Mouse (Mus musculus) limb, embryonic 13.5 days (tissue): Measurements from ENCODE around the gene Ccdc28b. TPM values are rescaled to one million over a fixed set of nuclear protein-coding genes. Genes with fewer than 3 reads are reported as not detected.

Experiments
- ATAC-seq: fragments of 200-750 bp; cut with Nextera tagmentation; 2 replicates; pipeline ENCODE4 v1.8.0; 2017; ENCODE audit warnings: low read depth, moderate number of reproducible peaks, moderate TSS enrichment; ENCODE audit not compliant: low FRiP score
- H3K27ac ChIP-seq: fragments of 300-500 bp; sonication (generic); 2 replicates; pipeline ENCODE4 v1.5.1; 2015; ENCODE audit warnings: inconsistent platforms, mild to moderate bottlenecking, moderate library complexity
- H3K27me3 ChIP-seq: fragments of 300-500 bp; sonication (generic); 2 replicates; pipeline ENCODE4 v1.6.1; 2015; ENCODE audit warnings: mild to moderate bottlenecking, inconsistent platforms
- H3K36me3 ChIP-seq: fragments of 300-500 bp; sonication (generic); 2 replicates; pipeline ENCODE4 v1.6.1; 2015; ENCODE audit warnings: inconsistent platforms, mild to moderate bottlenecking, moderate library complexity
- H3K4me1 ChIP-seq: fragments of 300-500 bp; sonication (generic); 2 replicates; pipeline ENCODE4 v1.6.1; 2015; ENCODE audit warnings: inconsistent platforms
- H3K4me2 ChIP-seq: fragments of 300-500 bp; sonication (generic); replicated peaks from 2 replicates; pipeline ENCODE4 v1.6.1; 2015; ENCODE audit warnings: inconsistent platforms, mild to moderate bottlenecking, moderate library complexity
- H3K4me3 ChIP-seq: fragments of 300-500 bp; sonication (generic); 2 replicates; pipeline ENCODE4 v1.5.1; 2015; ENCODE audit warnings: moderate library complexity, mild to moderate bottlenecking, inconsistent platforms
- H3K9ac ChIP-seq: fragments of 300-500 bp; sonication (generic); 2 replicates; pipeline ENCODE4 v1.6.1; 2015; ENCODE audit warnings: mild to moderate bottlenecking, inconsistent platforms
- H3K9me3 ChIP-seq: fragments of 300-500 bp; sonication (generic); 2 replicates; pipeline ENCODE4 v1.6.1; 2016; ENCODE audit warnings: inconsistent platforms
- whole genome bisulfite sequencing: fragments of 180-500 bp; shearing (Covaris S2); methylation state at CpG from one replicate; pipeline ENCODE4 v1.1.7; 2015; 5-methylcytosine and 5-hydroxymethylcytosine counted together
- polyA plus RNA-seq: library from polyadenylated mRNA; unstranded; fragments of >200 nt; fragmentation: Nextera tagmentation; extraction: Ambion mirVana; gene quantifications from 2 replicates; pipeline ENCODE4 v1.2.1, GENCODE M21; 2015

Ccdc28b gene
- polyA plus RNA-seq, 1 experiment from 2014 or later: 51.7 TPM

DNA sequence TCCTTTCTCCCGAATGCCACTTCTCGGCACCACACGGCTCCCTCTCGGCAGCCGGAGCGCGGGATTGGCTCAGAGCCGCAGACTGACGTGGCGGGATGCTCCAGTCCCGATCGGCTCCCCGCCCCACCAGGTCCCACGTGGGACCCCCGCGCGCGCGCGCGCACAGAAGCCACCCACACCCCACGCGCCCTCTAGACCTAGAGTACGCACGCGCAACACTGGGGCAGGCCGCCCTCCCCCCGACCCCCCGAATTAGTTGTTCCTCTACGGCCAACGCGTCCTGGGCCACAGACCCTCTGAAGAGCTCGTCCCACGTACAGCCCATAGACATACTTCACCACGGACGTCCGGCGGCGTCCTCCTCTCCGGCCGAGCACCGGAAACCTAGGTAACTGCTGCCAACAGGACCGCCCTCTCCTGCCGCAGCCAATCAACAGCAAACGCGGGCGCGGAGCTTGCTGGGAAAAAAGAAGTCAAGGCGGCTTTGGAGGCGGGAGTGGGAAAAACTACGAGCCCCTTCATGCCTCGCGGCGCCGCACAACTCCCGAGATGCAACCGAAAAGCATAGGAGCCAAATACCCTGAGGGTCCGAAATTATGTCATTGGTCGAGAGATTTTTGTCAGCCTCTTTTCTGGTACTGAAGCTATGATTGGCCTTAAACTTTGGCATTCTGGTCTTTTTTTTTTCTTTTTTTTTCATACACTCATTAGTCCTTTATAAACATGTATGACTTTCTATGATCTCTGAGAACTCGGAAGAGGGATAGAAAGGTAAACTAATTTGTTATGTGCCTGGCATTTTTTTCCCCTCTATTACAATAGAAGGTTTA, 17.1 kb upstream of the Ccdc28b start, which contains the start of gene Txlna:
Gene Txlna (minus strand): TSS at position 428 of the 830 bp plus-strand sequence.
- no peaks in the 10 kb centered on the region for H3K27me3 ChIP-seq
- H3K4me2 ChIP-seq: peak within 1 kb of the TSS; percentile 95
- under 1% methylated on average over 59 of the region's 60 CpGs for WGBS
- H3K9me3 ChIP-seq: no peaks in the 10 kb centered on the region
- H3K4me3 ChIP-seq: peak within 1 kb of the TSS; percentile 71
- peaks cover 55% of the 10 kb centered on the region for H3K36me3 ChIP-seq
- peak; percentile 95 for ATAC-seq
- H3K4me1 ChIP-seq: peaks cover 33% of the 10 kb centered on the region
- H3K9ac ChIP-seq: peak within 1 kb of the TSS; percentile 87
- peak within 1 kb of the TSS; percentile 90 for H3K27ac ChIP-seq

- Histone ChIP-seq H3K9me3 (no peaks in the 10 kb centered on the region), H3K36me3 (peaks cover 55% of the 10 kb centered on the region), H3K27ac (peak overlapping the region; percentile 90), H3K4me3 (peak overlapping the region; percentile 71), H3K9ac (peak overlapping the region; percentile 87), H3K27me3 (no peaks in the 10 kb centered on the region), H3K4me1 (peaks cover 33% of the 10 kb centered on the region), H3K4me2 (peak overlapping the region; percentile 95)
- no peak for ATAC-seq
- 5% methylated on average over 17 of the region's 17 CpGs for WGBS
Observed at GRCm38 (mm10) chr4:129640101-129640637, 16.4 kb upstream of the Ccdc28b start.

DNA sequence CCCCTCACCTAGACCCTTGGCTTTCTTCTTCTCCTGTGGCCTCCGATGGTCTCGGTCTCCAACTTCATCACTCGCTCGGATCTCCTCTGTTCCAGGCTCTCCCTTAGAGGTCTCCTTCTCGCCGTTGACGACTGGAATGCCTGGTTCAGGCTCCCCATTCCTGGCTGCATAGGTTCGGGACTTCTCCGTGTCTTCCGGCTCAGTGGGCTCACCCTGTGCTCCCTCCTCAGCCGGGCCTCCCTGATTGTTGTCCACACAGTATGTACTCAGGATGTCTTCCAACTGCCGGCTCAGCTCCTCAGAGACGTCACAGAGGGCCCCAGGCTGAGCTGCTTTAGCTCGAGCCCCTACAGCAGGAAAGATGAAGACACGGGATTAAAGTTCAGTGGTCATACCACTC, 15.5 kb upstream of the Ccdc28b start:
- Histone ChIP-seq H3K9ac (peak overlapping the region; percentile 87), H3K36me3 (peaks cover 55% of the 10 kb centered on the region)

GRCm38 (mm10) chr4:129633852-129634251, 10.1 kb upstream of the Ccdc28b start:
- 94% methylated on average over 6 of the region's 6 CpGs for WGBS
- Histone ChIP-seq H3K27ac (no peak overlapping the region), H3K4me3 (no peak overlapping the region), H3K9ac (no peak overlapping the region), H3K36me3 (peaks cover 97% of the 10 kb centered on the region), H3K4me1 (peaks cover 15% of the 10 kb centered on the region), H3K9me3 (no peaks in the 10 kb centered on the region), H3K4me2 (no peak overlapping the region), H3K27me3 (no peaks in the 10 kb centered on the region)
- no peak for ATAC-seq

More for the DNA sequence above, 15.5 kb upstream of the Ccdc28b start:
- H3K27me3 ChIP-seq: no peaks in the 10 kb centered on the region
- WGBS: 89% methylated on average over 15 of the region's 15 CpGs
- H3K4me1 ChIP-seq: peaks cover 33% of the 10 kb centered on the region
- peak overlapping the region; percentile 71 for H3K4me3 ChIP-seq
- ATAC-seq: no peak
- peak overlapping the region; percentile 95 for H3K4me2 ChIP-seq
- no peaks in the 10 kb centered on the region for H3K9me3 ChIP-seq
- H3K27ac ChIP-seq: no peak overlapping the region

GRCm38 (mm10) chr4:129631867-129632266, 8.1 kb upstream of the Ccdc28b start:
- H3K27me3 ChIP-seq: no peaks in the 10 kb centered on the region
- no peak overlapping the region for H3K4me3 ChIP-seq
- no peak overlapping the region for H3K27ac ChIP-seq
- no peaks in the 10 kb centered on the region for H3K9me3 ChIP-seq
- 87% methylated on average over 12 of the region's 12 CpGs for WGBS
- no peak overlapping the region for H3K9ac ChIP-seq
- H3K36me3 ChIP-seq: peaks cover 99% of the 10 kb centered on the region
- no peaks in the 10 kb centered on the region for H3K4me1 ChIP-seq
- no peak overlapping the region for H3K4me2 ChIP-seq
- no peak for ATAC-seq

DNA sequence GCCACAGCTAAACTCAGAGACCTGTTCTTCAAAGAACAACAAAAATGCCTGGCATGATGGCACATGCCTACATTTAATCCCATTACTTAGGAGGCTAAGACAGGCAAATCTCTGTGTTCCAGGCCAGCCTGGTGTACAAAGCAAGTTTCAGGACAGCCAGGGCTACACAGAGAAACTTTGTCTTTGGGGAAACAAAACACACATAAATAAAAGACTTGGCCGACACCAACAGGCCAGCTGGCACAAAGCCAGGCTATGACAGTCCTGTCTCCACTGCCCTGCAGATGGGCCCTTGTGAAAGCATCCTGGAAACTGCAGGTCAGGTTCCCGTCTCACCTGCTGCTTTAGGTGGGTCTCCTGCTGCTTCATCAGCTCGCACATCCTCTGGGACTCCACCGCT, 7.2 kb upstream of the Ccdc28b start:
- Histone ChIP-seq H3K4me1 (0 out of 2 replicates have a peak, but pooled peaks cover 1% of the 10 kb centered on the region), H3K4me3 (no peak overlapping the region), H3K4me2 (no peak overlapping the region), H3K9me3 (no peaks in the 10 kb centered on the region), H3K27me3 (no peaks in the 10 kb centered on the region), H3K36me3 (peaks cover 99% of the 10 kb centered on the region), H3K27ac (no peak overlapping the region), H3K9ac (no peak overlapping the region)
- 80% methylated on average over 4 of the region's 4 CpGs for WGBS
- no peak for ATAC-seq

GRCm38 (mm10) chr4:129626035-129626434, 2.3 kb upstream of the Ccdc28b start:
- no peaks in the 10 kb centered on the region for H3K9me3 ChIP-seq
- ATAC-seq: no peak
- no peak overlapping the region for H3K4me2 ChIP-seq
- H3K4me3 ChIP-seq: no peak overlapping the region
- no peaks in the 10 kb centered on the region for H3K27me3 ChIP-seq
- no peak overlapping the region for H3K27ac ChIP-seq
- H3K4me1 ChIP-seq: peaks cover 34% of the 10 kb centered on the region
- peaks cover 50% of the 10 kb centered on the region for H3K36me3 ChIP-seq
- H3K9ac ChIP-seq: no peak overlapping the region
- 75% methylated on average over 6 of the region's 6 CpGs for WGBS

- no peaks in the 10 kb centered on the region for H3K27me3 ChIP-seq
- H3K9ac ChIP-seq: no peak overlapping the region
- H3K4me3 ChIP-seq: no peak overlapping the region
- peaks cover 34% of the 10 kb centered on the region for H3K4me1 ChIP-seq
- H3K4me2 ChIP-seq: peak overlapping the region; percentile 86
- H3K27ac ChIP-seq: no peak overlapping the region
- H3K36me3 ChIP-seq: peaks cover 44% of the 10 kb centered on the region
- no peaks in the 10 kb centered on the region for H3K9me3 ChIP-seq
- no peak for ATAC-seq
- WGBS: 37% methylated on average over 4 of the region's 4 CpGs
Observed at GRCm38 (mm10) chr4:129625496-129625895, 1.7 kb upstream of the Ccdc28b start.

DNA sequence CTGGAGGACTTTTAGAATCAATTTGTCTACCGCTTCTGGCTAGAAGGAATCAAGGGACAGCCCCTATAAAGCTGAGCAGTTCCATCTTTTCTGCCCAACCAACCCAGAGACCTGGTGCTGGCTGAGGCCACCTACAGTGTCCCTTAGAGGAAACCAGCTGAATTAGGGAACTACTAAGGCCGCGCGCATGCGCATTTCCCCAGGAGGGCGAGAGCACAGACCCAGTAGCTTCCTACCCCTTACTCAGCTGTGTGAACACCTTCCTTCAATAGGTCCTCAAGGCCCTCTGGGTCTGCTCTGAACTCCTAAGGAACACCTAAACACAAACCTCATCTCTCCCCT, 1.3 kb upstream of the Ccdc28b start:
- Histone ChIP-seq H3K9me3 (no peaks in the 10 kb centered on the region), H3K4me3 (peak overlapping the region; percentile 63), H3K4me1 (peaks cover 34% of the 10 kb centered on the region), H3K4me2 (peak overlapping the region; percentile 86), H3K27ac (peak overlapping the region; percentile 80), H3K27me3 (no peaks in the 10 kb centered on the region), H3K9ac (peak overlapping the region; percentile 78), H3K36me3 (peaks cover 39% of the 10 kb centered on the region)
- ATAC-seq: no peak; the same call in 1 of the 2 replicates
- 3% methylated on average over 6 of the region's 6 CpGs for WGBS

GRCm38 (mm10) chr4:129624281-129625028, 708 bp upstream of the Ccdc28b start:
- no peaks in the 10 kb centered on the region for H3K9me3 ChIP-seq
- peak; percentile 89 for ATAC-seq
- WGBS: 1% methylated on average over 18 of the region's 18 CpGs

DNA sequence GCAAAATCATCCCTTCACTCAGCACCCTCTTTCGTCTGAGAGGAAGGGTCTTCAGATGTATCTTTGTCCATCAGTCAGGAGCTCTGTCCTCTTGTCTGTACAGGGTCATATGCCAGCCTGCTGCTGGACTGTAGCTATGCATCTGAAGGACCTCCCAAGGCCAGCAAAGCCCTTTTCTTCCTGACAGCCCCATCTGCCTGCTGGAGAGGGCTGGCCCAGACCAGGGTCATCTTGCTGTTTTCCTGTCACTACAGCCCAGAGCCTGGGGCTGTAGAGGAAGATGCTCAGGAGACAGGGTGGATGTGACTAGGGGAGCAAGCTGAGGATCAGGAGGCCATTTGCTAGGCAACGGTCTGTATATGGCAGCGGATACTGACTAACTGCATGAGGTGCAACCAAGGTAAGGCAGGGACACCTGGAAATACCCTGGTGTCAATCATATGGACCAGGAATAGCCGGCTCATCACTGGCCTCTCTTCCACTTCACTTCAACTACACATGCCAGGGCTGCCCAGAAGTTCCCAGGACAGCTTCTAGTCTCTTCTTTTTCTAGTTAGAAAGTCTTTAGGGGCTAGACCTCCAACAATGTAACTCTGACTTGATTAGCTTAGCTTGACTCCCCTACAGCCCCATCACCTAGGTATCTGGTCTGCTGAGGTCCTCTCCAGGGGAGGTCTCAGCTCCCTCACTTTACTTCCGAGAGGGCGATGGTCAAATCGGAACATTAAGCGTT, 778 bp downstream of the Ccdc28b start:
- Histone ChIP-seq H3K4me2 (peak overlapping the region; percentile 86), H3K4me1 (peaks cover 40% of the 10 kb centered on the region), H3K4me3 (peak overlapping the region; percentile 63), H3K36me3 (peaks cover 20% of the 10 kb centered on the region), H3K9ac (peak overlapping the region; percentile 78), H3K9me3 (no peaks in the 10 kb centered on the region), H3K27ac (peak overlapping the region; percentile 80; the same call in 1 of the 2 replicates), H3K27me3 (no peaks in the 10 kb centered on the region)
- 22% methylated on average over 8 of the region's 8 CpGs for WGBS
- ATAC-seq: no peak

More at GRCm38 (mm10) chr4:129624281-129625028, 708 bp upstream of the Ccdc28b start:
- H3K27ac ChIP-seq: peak overlapping the region; percentile 80
- peak overlapping the region; percentile 78 for H3K9ac ChIP-seq
- H3K4me1 ChIP-seq: peaks cover 34% of the 10 kb centered on the region
- peaks cover 34% of the 10 kb centered on the region for H3K36me3 ChIP-seq
- H3K27me3 ChIP-seq: no peaks in the 10 kb centered on the region
- H3K4me2 ChIP-seq: peak overlapping the region; percentile 86
- H3K4me3 ChIP-seq: peak overlapping the region; percentile 63
